ENCODE assay signal across 8 mouse cellular contexts in genomic region chr15:85878848-85879497, GRCm38 (mm10). TPM values are rescaled to one million over a fixed set of nuclear protein-coding genes. Genes with fewer than 3 reads are reported as not detected.
DNase-seq lines count a peak whose midpoint lies in the region; ATAC-seq and TF ChIP-seq lines count a peak whose summit lies in the region.

Gene Trmu, plus strand, starts transcription at chr15:85879312.

- peak; percentile 84 for DNase-seq in gastrocnemius, postnatal 10 days
- DNase-seq in induced T-regulatory cell, adult 2 months (ENCODE audit: low read depth), result peak; percentile 93
- peak; percentile 73 to 93 for DNase-seq in left cerebral cortex, adult 9 months (ENCODE audit: low spot score in 2 of 2)
- DNase-seq in right cerebral cortex, postnatal 14 days, result peak; percentile 91
- peak; percentile 78 to 91 for DNase-seq in urinary bladder, postnatal 36 days (ENCODE audit: low spot score in 2 of 2)

- peak; percentile 90 for ATAC-seq in activated CD4-positive, CD25-positive, alpha-beta regulatory T cell, adult 4 months
- ATAC-seq in megakaryocyte progenitor cell, adult 5-6 weeks (replicated peaks; ENCODE audit: poor library complexity), result peak; percentile 93

- peaks cover 5% of the 10 kb centered on the region; the same call in 1 of the 2 replicates for H3K4me1 ChIP-seq in cortical plate, adult 2 months (ENCODE audit: control insufficient read depth, insufficient read depth, low read length)

- peak within 1 kb of the TSS; percentile 51 for H3K4me3 ChIP-seq in cortical plate, adult 2 months (ENCODE audit: insufficient read depth, low read length)

- peak; percentile 57 for TF ChIP-seq CTCF in cortical plate, adult 2 months (IDR thresholded peaks at IDR 0.05; ENCODE audit: extremely low read depth, insufficient read depth, low read length)

- peak within 1 kb of the TSS; percentile 75 for H3K27ac ChIP-seq in cortical plate, adult 2 months (ENCODE audit: insufficient read depth, low read length)

- TF ChIP-seq POLR2A in cortical plate, adult 2 months (IDR thresholded peaks at IDR 0.05; ENCODE audit: extremely low read depth, insufficient read depth, low read length), result peak; percentile 71; the same call in 1 of the 2 replicates

RNA-seq across cellular contexts. Expression of gene Trmu, which starts in this region (rescaled TPM):
- 10 to 100 TPM; 25.4 to 26.8 TPM for polyA plus RNA-seq in activated CD4-positive, CD25-positive, alpha-beta regulatory T cell, adult 4 months (2017; shearing (Covaris generic))
- 51.1 and 58.5 TPM in 2 replicates for polyA plus RNA-seq in cortical plate, adult 2 months (2012; rRNA removed)
- 10 to 100 TPM; 21.5 to 27.2 TPM for total RNA-seq in gastrocnemius, postnatal 10 days (2021)
- 7.4 and 7.6 TPM in 2 replicates for total RNA-seq in megakaryocyte progenitor cell, adult 5-6 weeks (2015)
- total RNA-seq in megakaryocyte progenitor cell, adult 5-6 weeks (2017), result 22.6 and 24.7 TPM in 2 replicates

Comparison
In these comparisons a context has a peak if more than half of its experiments do, and no peak if none do; other contexts are left out.
1. Peak in every context shown above with its lines: DNase-seq, ATAC-seq, H3K4me3 ChIP-seq and H3K27ac ChIP-seq.